ENCODE assay signal across 9 mouse cellular contexts in the genomic region with DNA sequence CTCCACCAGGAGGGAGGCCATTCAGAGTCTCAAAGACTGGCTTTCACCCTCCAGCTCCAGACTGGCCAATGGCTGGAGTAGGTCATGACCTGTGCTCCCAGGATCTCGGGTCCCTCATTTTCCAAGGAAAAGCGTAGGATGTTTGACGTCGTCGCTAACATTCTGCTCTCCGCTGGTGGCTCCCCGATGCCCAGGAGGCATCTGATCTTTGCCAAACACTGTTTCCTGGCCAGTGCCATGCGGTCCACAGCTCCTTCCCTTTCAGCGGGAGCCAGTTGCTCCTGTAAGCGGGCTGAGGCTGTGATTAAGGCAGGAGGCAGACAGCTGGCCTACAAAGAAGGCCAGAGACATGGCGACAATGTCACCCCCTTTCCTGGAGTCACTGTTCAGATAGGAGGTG. TPM values are rescaled to one million over a fixed set of nuclear protein-coding genes. Genes with fewer than 3 reads are reported as not detected.
DNase-seq lines count a peak whose midpoint lies in the region; ATAC-seq and TF ChIP-seq lines count a peak whose summit lies in the region.
"Had no signal": no experiment of that assay in that cellular context is flagged by ENCODE, and none has a peak within 500 bp of the region (broad histone marks: within the 10 kb centered on the region; RNA-seq: fewer than 3 reads in every experiment).

No protein-coding gene starts in this region.

- 59% methylated on average over 11 of the region's 11 CpGs for WGBS in embryonic facial prominence, embryonic 15.5 days
- 39% methylated on average over 11 of the region's 11 CpGs for WGBS in hindbrain, embryonic 12.5 days
- 54% methylated on average over 11 of the region's 11 CpGs for WGBS in neural tube, embryonic 12.5 days

- peaks cover 37% of the 10 kb centered on the region for H3K4me1 ChIP-seq in embryonic facial prominence, embryonic 15.5 days
- H3K4me1 ChIP-seq in hindbrain, embryonic 12.5 days, result peaks cover 86% of the 10 kb centered on the region
- H3K4me1 ChIP-seq in neural tube, embryonic 12.5 days, result peaks cover 89% of the 10 kb centered on the region

- H3K27ac ChIP-seq in left cerebral cortex, adult 2 months, result peak overlapping the region; percentile 75
- H3K27ac ChIP-seq in embryonic facial prominence, embryonic 15.5 days (replicated peaks), result 0 out of 2 replicates have a peak overlapping the region, but pooled peaks have one; percentile 58
- H3K27ac ChIP-seq in hindbrain, embryonic 12.5 days, result peak overlapping the region; percentile 95
- H3K27ac ChIP-seq in neural tube, embryonic 12.5 days, result peak overlapping the region; percentile 89

- H3K36me3 ChIP-seq in embryonic facial prominence, embryonic 15.5 days, result no peaks in the 10 kb centered on the region
- no peaks in the 10 kb centered on the region for H3K36me3 ChIP-seq in hindbrain, embryonic 12.5 days
- H3K36me3 ChIP-seq in neural tube, embryonic 12.5 days, result peaks cover 1% of the 10 kb centered on the region; the same call in 1 of the 2 replicates

- no peak overlapping the region for H3K9ac ChIP-seq in embryonic facial prominence, embryonic 15.5 days
- H3K9ac ChIP-seq in hindbrain, embryonic 12.5 days, result no peak overlapping the region; the same call in 1 of the 2 replicates
- H3K9ac ChIP-seq in neural tube, embryonic 12.5 days, result 0 out of 2 replicates have a peak overlapping the region, but pooled peaks have one; percentile 19

- ATAC-seq in embryonic facial prominence, embryonic 15.5 days (ENCODE audit: insufficient number of reproducible peaks, low FRiP score, low TSS enrichment, low read depth), result no peak
- ATAC-seq in hindbrain, embryonic 12.5 days (ENCODE audit: low FRiP score), result no peak
- no peak for ATAC-seq in neural tube, embryonic 12.5 days (ENCODE audit: low FRiP score, low read depth)
- no peak for ATAC-seq in erythroblast, adult 5-6 weeks (replicated peaks; ENCODE audit: low FRiP score, poor library complexity, severe bottlenecking)

- no peaks in the 10 kb centered on the region for H3K9me3 ChIP-seq in embryonic facial prominence, embryonic 15.5 days (replicated peaks)
- no peaks in the 10 kb centered on the region for H3K9me3 ChIP-seq in hindbrain, embryonic 12.5 days (replicated peaks)
- no peaks in the 10 kb centered on the region for H3K9me3 ChIP-seq in neural tube, embryonic 12.5 days

- H3K4me2 ChIP-seq in embryonic facial prominence, embryonic 15.5 days (replicated peaks), result no peak overlapping the region
- peak overlapping the region; percentile 25 for H3K4me2 ChIP-seq in hindbrain, embryonic 12.5 days (replicated peaks)
- H3K4me2 ChIP-seq in neural tube, embryonic 12.5 days (replicated peaks), result peak overlapping the region; percentile 43

- intact Hi-C loops in left cerebral cortex, adult 2 months (cut with DNase I), result no loop called here

- TF ChIP-seq CTCF in left cerebral cortex, adult 2 months (IDR thresholded peaks at IDR 0.05), result no peak

- 0 out of 2 replicates have a peak overlapping the region, but pooled peaks have one; percentile 6 for H3K4me3 ChIP-seq in left cerebral cortex, adult 2 months
- no peak overlapping the region for H3K4me3 ChIP-seq in embryonic facial prominence, embryonic 15.5 days (replicated peaks)
- no peak overlapping the region for H3K4me3 ChIP-seq in hindbrain, embryonic 12.5 days
- H3K4me3 ChIP-seq in neural tube, embryonic 12.5 days, result no peak overlapping the region

- no peaks in the 10 kb centered on the region for H3K27me3 ChIP-seq in embryonic facial prominence, embryonic 15.5 days
- no peaks in the 10 kb centered on the region for H3K27me3 ChIP-seq in hindbrain, embryonic 12.5 days
- no peaks in the 10 kb centered on the region for H3K27me3 ChIP-seq in neural tube, embryonic 12.5 days (replicated peaks)

- DNase-seq in left cerebral cortex, adult 2 months (ENCODE audit: extremely low spot score in 1 of 2, low spot score in 2 of 2), result no peak
- no peak for DNase-seq in left cerebral cortex, adult 18-20 months (ENCODE audit: low spot score in 2 of 2)
- DNase-seq in testis, postnatal 14 days (ENCODE audit: low spot score), result no peak
- no peak for DNase-seq in thymus, postnatal 4 days
- DNase-seq: embryo, embryonic 11 days had no signal

RNA-seq across cellular contexts. Expression of a gene that starts 4.0 kb away (rescaled TPM):
- total RNA-seq in left cerebral cortex, adult 2 months (2021), result 100 to 1,000 TPM; 178 to 185 TPM
- total RNA-seq in left cerebral cortex, adult 18-20 months (2021), result 100 to 1,000 TPM; 162 to 174 TPM
- polyA plus RNA-seq in embryonic facial prominence, embryonic 15.5 days (2015; fragmentation: Nextera tagmentation; extraction: Ambion mirVana), result 9.5 and 10.3 TPM in 2 replicates
- 34.2 and 36.9 TPM in 2 replicates for polyA plus RNA-seq in hindbrain, embryonic 12.5 days (2016; fragmentation: Nextera tagmentation; extraction: Ambion mirVana)
- polyA plus RNA-seq in neural tube, embryonic 12.5 days (2016; fragmentation: Nextera tagmentation; extraction: Ambion mirVana), result 41.6 and 45.1 TPM in 2 replicates
- 0.38 and 0.63 TPM in 2 replicates for total RNA-seq in erythroblast, adult 5-6 weeks (2015; ENCODE audit: low replicate concordance)
- not detected in 2 replicates for total RNA-seq in erythroblast, adult 5-6 weeks (2017; ENCODE audit: low replicate concordance)

Comparison
In these comparisons a context has a peak if more than half of its experiments do, and no peak if none do; other contexts are left out.
1. RNA of a gene that starts 4.0 kb away (total RNA-seq): 178 to 185 TPM in left cerebral cortex, adult 2 months and 162 to 174 TPM in left cerebral cortex, adult 18-20 months; 0.38 to 0.63 TPM in erythroblast, adult 5-6 weeks; every median in the first group is over 100 times any median in the second.
2. Peak in every context shown above with its lines, with median percentiles within 50 percentile points of each other: H3K27ac ChIP-seq.